Mouse (Mus musculus) MEL (cell line): ENCODE measurements at regions not wholly inside any gene's neighbourhood (a gene's known extent, or its start where the extent isn't known, plus 50 kb on each side); places are given as distances from the start of the nearest gene placed in this dataset.

ENCODE experiments used
- DNase-seq: peaks from one replicate; pipeline ENCODE4 v3.0.0; 2011; ENCODE audit warnings: low read depth, low spot score
- H3K27ac ChIP-seq: 2 replicates; pipeline ENCODE4 v1.5.1; 2012; ENCODE audit warnings: low read depth, mild to moderate bottlenecking, control low read depth, low read length, moderate library complexity; ENCODE audit not compliant: control insufficient read depth
- H3K27me3 ChIP-seq, 2 experiments: fragments of 150-350 bp in 1 of 2; sonication (generic) in 1 of 2; 2 replicates each; pipeline ENCODE4 v1.6.1; 2012; ENCODE audit warnings: low read length in 2 of 2, mild to moderate bottlenecking in 2 of 2, improper control_type of control experiment in 1 of 2, moderate library complexity in 1 of 2; ENCODE audit not compliant: insufficient read depth in 2 of 2, control insufficient read depth in 1 of 2
- H3K36me3 ChIP-seq, 2 experiments: 2 replicates each; pipeline ENCODE4 v1.6.1; 2012 to 2014; ENCODE audit warnings: low read length in 2 of 2, improper control_type of control experiment in 1 of 2, inconsistent platforms in 1 of 2, mild to moderate bottlenecking in 1 of 2; ENCODE audit not compliant: insufficient read depth in 2 of 2, control insufficient read depth in 1 of 2
- H3K4me1 ChIP-seq, 2 experiments: fragments of 150-350 bp in 1 of 2; sonication (generic) in 1 of 2; 2 replicates each; pipeline ENCODE4 v1.6.1; 2012; ENCODE audit warnings: low read length in 2 of 2, improper control_type of control experiment in 1 of 2, mild to moderate bottlenecking in 1 of 2; ENCODE audit not compliant: insufficient read depth in 2 of 2, control insufficient read depth in 1 of 2
- H3K4me3 ChIP-seq, 2 experiments: fragments of 150-350 bp in 1 of 2; sonication (generic) in 1 of 2; 2 replicates each; pipeline ENCODE4 v1.5.1; 2012; ENCODE audit warnings: low read depth in 2 of 2, low read length in 2 of 2, mild to moderate bottlenecking in 2 of 2, moderate library complexity in 2 of 2, control low read depth in 1 of 2, improper control_type of control experiment in 1 of 2; ENCODE audit not compliant: control insufficient read depth in 1 of 2, insufficient read depth in 1 of 2
- H3K79me2 ChIP-seq: 2 replicates; pipeline ENCODE4 v1.6.1; 2012; ENCODE audit warnings: mild to moderate bottlenecking, low read length, moderate library complexity; ENCODE audit not compliant: control insufficient read depth, poor library complexity, insufficient read depth
- H3K9ac ChIP-seq: 2 replicates; pipeline ENCODE4 v1.6.1; 2012; ENCODE audit warnings: low read depth, mild to moderate bottlenecking, control low read depth, low read length, moderate library complexity; ENCODE audit not compliant: control insufficient read depth, poor library complexity, severe bottlenecking
- H3K9me3 ChIP-seq: fragments of 150-350 bp; sonication (generic); replicated peaks from 2 replicates; pipeline ENCODE4 v1.6.1; 2012; ENCODE audit warnings: mild to moderate bottlenecking, low read length, improper control_type of control experiment, moderate library complexity; ENCODE audit not compliant: insufficient read depth
- BHLHE40 ChIP-seq: IDR thresholded peaks from 2 replicates; pipeline ENCODE4 v1.6.1; 2012; ENCODE audit warnings: low read depth, mild to moderate bottlenecking, inconsistent platforms, low read length, improper control_type of control experiment, borderline replicate concordance
- CHD1 ChIP-seq: IDR thresholded peaks from 2 replicates; pipeline ENCODE4 v1.6.1; 2012; ENCODE audit warnings: low read depth, mild to moderate bottlenecking, inconsistent platforms, low read length, improper control_type of control experiment
- CHD2 ChIP-seq: IDR thresholded peaks from 2 replicates; pipeline ENCODE4 v1.6.1; 2011; ENCODE audit warnings: low read length, improper control_type of control experiment
- CTCF ChIP-seq, 3 experiments: IDR thresholded peaks in 2 of 3; conservative IDR thresholded peaks in 1 of 3; 2 replicates each; pipeline ENCODE4 v1.5.1; 2011 to 2012; ENCODE audit warnings: low read length in 3 of 3, low read depth in 2 of 3, mild to moderate bottlenecking in 2 of 3, improper control_type of control experiment in 1 of 3, inconsistent platforms in 1 of 3, mixed read lengths in 1 of 3, moderate library complexity in 1 of 3; ENCODE audit not compliant: control insufficient read depth in 1 of 3, insufficient read depth in 1 of 3, poor library complexity in 1 of 3, severe bottlenecking in 1 of 3
- ELF1 ChIP-seq: IDR thresholded peaks from 2 replicates; pipeline ENCODE4 v1.6.1; 2014; ENCODE audit warnings: low read depth, mild to moderate bottlenecking, inconsistent platforms, low read length, improper control_type of control experiment, moderate library complexity
- ETS1 ChIP-seq: IDR thresholded peaks from 2 replicates; pipeline ENCODE4 v1.6.1; 2012; ENCODE audit warnings: low read depth, mild to moderate bottlenecking, inconsistent platforms, low read length, improper control_type of control experiment, moderate library complexity
- GABPA ChIP-seq: IDR thresholded peaks from 2 replicates; pipeline ENCODE4 v1.6.1; 2012; ENCODE audit warnings: low read depth, mild to moderate bottlenecking, inconsistent platforms, low read length, improper control_type of control experiment, moderate library complexity
- GATA1 ChIP-seq: IDR thresholded peaks from 2 replicates; pipeline ENCODE4 v1.6.1; 2011; ENCODE audit warnings: low read depth, low read length, improper control_type of control experiment
- HCFC1 ChIP-seq: IDR thresholded peaks from 2 replicates; pipeline ENCODE4 v1.6.1; 2012; ENCODE audit warnings: low read depth, mild to moderate bottlenecking, inconsistent platforms, low read length, improper control_type of control experiment, moderate library complexity
- MAFK ChIP-seq: IDR thresholded peaks from 2 replicates; pipeline ENCODE4 v1.6.1; 2011; ENCODE audit warnings: low read depth, mild to moderate bottlenecking, low read length, improper control_type of control experiment, borderline replicate concordance
- MAZ ChIP-seq: IDR thresholded peaks from 2 replicates; pipeline ENCODE4 v1.6.1; 2012; ENCODE audit warnings: low read depth, mild to moderate bottlenecking, inconsistent platforms, low read length, improper control_type of control experiment
- MEF2A ChIP-seq: IDR thresholded peaks from 2 replicates; pipeline ENCODE4 v1.6.1; 2014; ENCODE audit warnings: low read depth, mild to moderate bottlenecking, inconsistent platforms, low read length, improper control_type of control experiment; ENCODE audit not compliant: poor library complexity, insufficient replicate concordance, severe bottlenecking; ENCODE audit errors: extremely low read depth
- MYB ChIP-seq: IDR thresholded peaks from 2 replicates; pipeline ENCODE4 v1.6.1; 2011; ENCODE audit warnings: mild to moderate bottlenecking, low read depth, low read length, improper control_type of control experiment
- NELFE ChIP-seq: IDR thresholded peaks from 2 replicates; pipeline ENCODE4 v1.6.1; 2011; ENCODE audit warnings: low read depth, low read length, improper control_type of control experiment
- RAD21 ChIP-seq: IDR thresholded peaks from 2 replicates; pipeline ENCODE4 v1.6.1; 2011; ENCODE audit warnings: mild to moderate bottlenecking, low read depth, low read length, improper control_type of control experiment
- RCOR1 ChIP-seq: IDR thresholded peaks from 2 replicates; pipeline ENCODE4 v1.6.1; 2012; ENCODE audit warnings: low read depth, mild to moderate bottlenecking, inconsistent platforms, low read length, improper control_type of control experiment
- SMC3 ChIP-seq: IDR thresholded peaks from 2 replicates; pipeline ENCODE4 v1.6.1; 2011; ENCODE audit warnings: low read depth, low read length, improper control_type of control experiment
- TAL1 ChIP-seq: IDR thresholded peaks from 2 replicates; pipeline ENCODE4 v1.6.1; 2012; ENCODE audit warnings: mild to moderate bottlenecking, inconsistent platforms, low read length, moderate library complexity, mixed read lengths
- TBP ChIP-seq: IDR thresholded peaks from 2 replicates; pipeline ENCODE4 v1.8.0; 2011; ENCODE audit warnings: low read depth, low read length, improper control_type of control experiment
- USF2 ChIP-seq, 2 experiments: IDR thresholded peaks; 2 replicates each; pipeline ENCODE4 v1.6.1; 2011 to 2012; ENCODE audit warnings: improper control_type of control experiment in 2 of 2, low read length in 2 of 2, borderline replicate concordance in 1 of 2, inconsistent platforms in 1 of 2, low read depth in 1 of 2, mild to moderate bottlenecking in 1 of 2; ENCODE audit not compliant: insufficient read depth in 1 of 2
- ZKSCAN1 ChIP-seq: IDR thresholded peaks from 2 replicates; pipeline ENCODE4 v1.6.1; 2012; ENCODE audit warnings: low read depth, mild to moderate bottlenecking, inconsistent platforms, low read length, improper control_type of control experiment, moderate library complexity

DNA sequence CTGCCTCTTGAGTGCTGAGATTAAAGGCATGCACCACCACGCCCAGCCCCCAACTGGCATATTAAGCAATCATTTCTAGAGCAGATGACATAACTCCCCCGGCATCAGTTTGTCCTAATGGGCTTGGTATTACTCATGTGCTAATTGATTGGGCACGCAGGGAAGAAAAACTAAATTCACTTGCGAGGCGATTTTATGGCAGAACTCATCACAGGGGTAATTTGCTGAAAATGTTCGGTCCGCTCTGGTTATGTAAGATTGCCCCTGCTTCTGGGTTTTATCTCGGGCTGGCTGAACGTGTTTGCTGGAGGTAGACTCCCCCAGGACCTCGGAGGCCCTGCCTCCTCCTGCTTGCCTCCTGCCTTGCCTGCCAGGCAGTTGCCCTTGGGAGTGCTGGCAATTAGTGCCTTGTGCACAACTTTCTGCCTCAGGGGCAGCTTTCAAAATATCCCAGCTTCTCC, 251.2 kb upstream of the Tle3 start:
- H3K27me3 ChIP-seq, result peaks cover 0 to 7% of the 10 kb centered on the region in 2 experiments; a peak in 1 of 4 replicates
- no peak for TF ChIP-seq CHD1
- no peak for TF ChIP-seq BHLHE40
- TF ChIP-seq ETS1, result no peak
- no peak for TF ChIP-seq SMC3
- no peak for TF ChIP-seq GABPA
- H3K79me2 ChIP-seq, result no peaks in the 10 kb centered on the region
- H3K9ac ChIP-seq, result no peak overlapping the region
- no peaks in the 10 kb centered on the region for H3K36me3 ChIP-seq
- H3K4me1 ChIP-seq, result no peaks in the 10 kb centered on the region
- no peaks in the 10 kb centered on the region for H3K9me3 ChIP-seq
- no peak for DNase-seq
- no peak overlapping the region for H3K4me3 ChIP-seq
- H3K27ac ChIP-seq, result no peak overlapping the region

- H3K79me2 ChIP-seq, result no peaks in the 10 kb centered on the region
- TF ChIP-seq CHD2, result no peak
- no peak for DNase-seq
- no peaks in the 10 kb centered on the region for H3K36me3 ChIP-seq
- H3K27ac ChIP-seq, result no peak overlapping the region
- no peak overlapping the region for H3K9ac ChIP-seq
- no peaks in the 10 kb centered on the region for H3K4me1 ChIP-seq
- peaks cover 0 to 4% of the 10 kb centered on the region in 2 experiments; a peak in 1 of 4 replicates for H3K27me3 ChIP-seq
- H3K9me3 ChIP-seq, result no peaks in the 10 kb centered on the region
- no peak overlapping the region for H3K4me3 ChIP-seq
Measured at GRCm38 (mm10) chr9:61123431-61123830, 248.7 kb upstream of the Tle3 start.

GRCm38 (mm10) chr9:61125769-61126168, 246.4 kb upstream of the Tle3 start:
- Histone ChIP-seq H3K27ac (no peak overlapping the region), H3K9me3 (no peaks in the 10 kb centered on the region), H3K27me3 (peaks cover 0 to 4% of the 10 kb centered on the region in 2 experiments; a peak in 1 of 4 replicates), H3K4me1 (no peaks in the 10 kb centered on the region), H3K9ac (no peak overlapping the region), H3K4me3 (no peak overlapping the region), H3K79me2 (no peaks in the 10 kb centered on the region), H3K36me3 (no peaks in the 10 kb centered on the region)
- no peak for TF ChIP-seq SMC3
- TF ChIP-seq MYB, result no peak
- no peak for TF ChIP-seq MEF2A
- TF ChIP-seq TBP, result no peak
- TF ChIP-seq RCOR1, result no peak
- TF ChIP-seq ZKSCAN1, result no peak
- no peak for TF ChIP-seq MAZ
- no peak for TF ChIP-seq MAFK
- no peak for TF ChIP-seq CHD2
- no peak for TF ChIP-seq GATA1
- TF ChIP-seq USF2 (IDR thresholded peaks at IDR 0.05; ENCODE audit: borderline replicate concordance in 1 of 2, insufficient read depth in 1 of 2, low read depth in 1 of 2, low read length in 2 of 2), result no peak
- TF ChIP-seq ELF1, result no peak
- TF ChIP-seq CTCF (IDR thresholded peaks at IDR 0.05 in 2 of 3, conservative IDR thresholded peaks at IDR 0.05 in 1 of 3; ENCODE audit: control insufficient read depth in 1 of 3, insufficient read depth in 1 of 3, low read depth in 2 of 3, low read length in 3 of 3, poor library complexity in 1 of 3, severe bottlenecking in 1 of 3), result no peak
- TF ChIP-seq TAL1, result no peak
- no peak for TF ChIP-seq RAD21
- TF ChIP-seq NELFE, result no peak
- TF ChIP-seq BHLHE40, result no peak
- TF ChIP-seq HCFC1, result no peak
- no peak for TF ChIP-seq CHD1
- TF ChIP-seq ETS1, result no peak
- no peak for DNase-seq
